Mouse (Mus musculus) brain, adult 10 weeks (tissue): ENCODE data around the gene Coil. TPM values are rescaled to one million over a fixed set of nuclear protein-coding genes. Genes with fewer than 3 reads are reported as not detected.

Experiments
- polyA plus RNA-seq: library from polyadenylated mRNA; stranded (reverse); fragments of 350-450 nt; fragmentation: Illumina TruSeq; extraction: RNeasy Lipid Tissue Mini Kit (QIAGEN cat#74804); gene quantifications from one replicate; pipeline ENCODE4 v1.2.3, GENCODE M21; 2015; ENCODE audit warnings: low read depth, low replicate concordance

Coil gene
- 24.1 TPM for polyA plus RNA-seq

GRCm38 (mm10) chr11:88970202-88970732, at the start of gene Coil:
Gene Coil (plus strand): TSS chr11:88970252.

GRCm38 (mm10) chr11:88955217-88955969, 14.7 kb upstream of the Coil start, which contains the start of gene Scpep1:
Gene Scpep1 (minus strand): TSS chr11:88955465.

DNA sequence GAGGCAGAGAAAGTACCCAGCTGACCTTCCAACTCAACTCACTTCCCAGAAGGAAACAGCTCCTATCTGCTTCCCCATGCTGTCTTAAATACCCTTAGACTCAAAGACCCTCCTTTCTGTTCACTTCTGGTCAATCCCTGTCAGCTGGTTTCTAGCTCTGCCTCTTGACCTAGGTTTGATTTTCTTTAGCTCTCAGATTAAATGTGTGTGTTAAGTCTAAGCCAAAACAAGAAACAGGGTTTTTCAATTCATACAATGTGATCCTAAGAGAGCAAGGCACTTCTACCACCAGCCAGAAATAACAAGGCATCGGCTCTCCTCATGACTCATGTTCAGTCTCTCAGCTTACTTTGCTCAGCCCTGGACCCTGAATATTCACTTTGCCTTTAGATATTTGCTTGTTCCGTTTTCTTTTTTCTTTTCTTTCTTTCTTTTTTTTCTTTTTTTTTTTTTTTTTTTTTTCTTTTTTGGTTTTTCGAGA, 3.1 kb upstream of the Coil start, which contains the start of gene Elobl:
Gene Elobl (minus strand): TSS at position 51 of the 481 bp plus-strand sequence.

GRCm38 (mm10) chr11:88998974-88999722, 29.1 kb downstream of the Coil start, which contains the start of gene Trim25:
Gene Trim25 (plus strand): TSS chr11:88999376.

Other genes with a start within 250 kb of the Coil start
- 25.9 TPM for gene Akap1, start 105.7 kb upstream of the Coil start, polyA plus RNA-seq
- gene Scpep1, start 14.8 kb upstream of the Coil start, polyA plus RNA-seq = 21.4 TPM
- not detected for gene Elobl, start 3.3 kb upstream of the Coil start, polyA plus RNA-seq
- gene Trim25, start 29.1 kb downstream of the Coil start, polyA plus RNA-seq = 4.7 TPM
- 34.4 TPM for gene Dgke, start 96.6 kb downstream of the Coil start, polyA plus RNA-seq
- gene Gm525, start 103.6 kb downstream of the Coil start, polyA plus RNA-seq = not detected